Mouse (Mus musculus): ENCODE results near the gene Kcnj14. TPM values are rescaled to one million over a fixed set of nuclear protein-coding genes. Genes with fewer than 3 reads are reported as not detected.

Gene Kcnj14
- polyA plus RNA-seq, 1 experiment from 2014 or later = 2.4 TPM

GRCm38 (mm10) chr7:45859008-45859407 is 34.4 kb upstream of the Kcnj14 start:
- Histone ChIP-seq H3K4me1 (peaks cover 14% of the 10 kb centered on the region; the same call in 1 of the 2 replicates), H3K4me3 (no peak overlapping the region), H3K9me3 (no peaks in the 10 kb centered on the region), H3K27ac (no peak overlapping the region), H3K36me3 (no peaks in the 10 kb centered on the region), H3K27me3 (peaks cover 50% of the 10 kb centered on the region), H3K4me2 (replicated peaks) (no peak overlapping the region), H3K9ac (no peak overlapping the region)
- WGBS = 58% methylated on average over 4 of the region's 4 CpGs
- no peak for ATAC-seq (ENCODE audit: insufficient number of reproducible peaks, insufficient read depth, low FRiP score, low TSS enrichment)

- no peaks in the 10 kb centered on the region for H3K9me3 ChIP-seq
- H3K27me3 ChIP-seq = peaks cover 49% of the 10 kb centered on the region
- H3K9ac ChIP-seq = 0 out of 2 replicates have a peak overlapping the region, but pooled peaks have one; percentile 42
- WGBS = 1% methylated on average over 30 of the region's 30 CpGs
- no peaks in the 10 kb centered on the region for H3K36me3 ChIP-seq
- H3K4me2 ChIP-seq (replicated peaks) = peak overlapping the region; percentile 59
- H3K4me1 ChIP-seq = peaks cover 14% of the 10 kb centered on the region; the same call in 1 of the 2 replicates
- H3K27ac ChIP-seq = no peak overlapping the region
- ATAC-seq (ENCODE audit: insufficient number of reproducible peaks, insufficient read depth, low FRiP score, low TSS enrichment) = 0 out of 2 replicates have a peak, but pooled peaks have one; percentile 12
- peak overlapping the region; percentile 35 for H3K4me3 ChIP-seq
Measured at GRCm38 (mm10) chr7:45856950-45857901, 32.6 kb upstream of the Kcnj14 start.

GRCm38 (mm10) chr7:45853089-45853488 is 28.5 kb upstream of the Kcnj14 start:
- Histone ChIP-seq H3K9ac (no peak overlapping the region), H3K27ac (no peak overlapping the region), H3K9me3 (no peaks in the 10 kb centered on the region), H3K4me1 (peaks cover 13% of the 10 kb centered on the region; the same call in 1 of the 2 replicates), H3K36me3 (no peaks in the 10 kb centered on the region), H3K4me2 (replicated peaks) (no peak overlapping the region), H3K27me3 (peaks cover 31% of the 10 kb centered on the region), H3K4me3 (no peak overlapping the region)
- WGBS = 83% methylated on average over 12 of the region's 12 CpGs
- no peak for ATAC-seq (ENCODE audit: insufficient number of reproducible peaks, insufficient read depth, low FRiP score, low TSS enrichment)

GRCm38 (mm10) chr7:45850661-45851060 is 26.1 kb upstream of the Kcnj14 start:
- no peak for ATAC-seq (ENCODE audit: insufficient number of reproducible peaks, insufficient read depth, low FRiP score, low TSS enrichment)
- Histone ChIP-seq H3K9ac (no peak overlapping the region), H3K9me3 (no peaks in the 10 kb centered on the region), H3K27me3 (peaks cover 11% of the 10 kb centered on the region; the same call in 1 of the 2 replicates), H3K4me1 (no peaks in the 10 kb centered on the region), H3K36me3 (no peaks in the 10 kb centered on the region), H3K27ac (no peak overlapping the region), H3K4me3 (no peak overlapping the region), H3K4me2 (replicated peaks) (no peak overlapping the region)
- WGBS = 80% methylated on average over 3 of the region's 3 CpGs

GRCm38 (mm10) chr7:45848447-45849027 is 24.0 kb upstream of the Kcnj14 start:
- H3K36me3 ChIP-seq = no peaks in the 10 kb centered on the region
- H3K4me1 ChIP-seq = no peaks in the 10 kb centered on the region
- H3K4me2 ChIP-seq (replicated peaks) = no peak overlapping the region
- H3K9ac ChIP-seq = no peak overlapping the region
- no peak overlapping the region for H3K27ac ChIP-seq
- ATAC-seq (ENCODE audit: insufficient number of reproducible peaks, insufficient read depth, low FRiP score, low TSS enrichment) = no peak
- no peak overlapping the region for H3K4me3 ChIP-seq
- peaks cover 20% of the 10 kb centered on the region for H3K27me3 ChIP-seq
- 5% methylated on average over 6 of the region's 6 CpGs for WGBS
- no peaks in the 10 kb centered on the region for H3K9me3 ChIP-seq

- H3K4me2 ChIP-seq (replicated peaks) = no peak overlapping the region
- WGBS = 87% methylated on average over 10 of the region's 10 CpGs
Measured at GRCm38 (mm10) chr7:45842950-45843744, 18.6 kb upstream of the Kcnj14 start.

GRCm38 (mm10) chr7:45833924-45834323 is 9.3 kb upstream of the Kcnj14 start:
- Histone ChIP-seq H3K27me3 (peaks cover 52% of the 10 kb centered on the region), H3K4me3 (peak overlapping the region; percentile 38), H3K27ac (no peak overlapping the region), H3K9ac (peak overlapping the region; percentile 49), H3K36me3 (peaks cover 5% of the 10 kb centered on the region; the same call in 1 of the 2 replicates), H3K4me2 (replicated peaks) (peak overlapping the region; percentile 55), H3K4me1 (peaks cover 25% of the 10 kb centered on the region), H3K9me3 (0 out of 2 replicates have a peak, but pooled peaks cover 5% of the 10 kb centered on the region)
- 3% methylated on average over 20 of the region's 31 CpGs for WGBS
- ATAC-seq (ENCODE audit: insufficient number of reproducible peaks, insufficient read depth, low FRiP score, low TSS enrichment) = no peak

More at GRCm38 (mm10) chr7:45842950-45843744, 18.6 kb upstream of the Kcnj14 start:
- Histone ChIP-seq H3K36me3 (no peaks in the 10 kb centered on the region), H3K4me1 (no peaks in the 10 kb centered on the region), H3K27me3 (peaks cover 28% of the 10 kb centered on the region), H3K9me3 (no peaks in the 10 kb centered on the region), H3K9ac (no peak overlapping the region), H3K27ac (no peak overlapping the region), H3K4me3 (no peak overlapping the region)
- no peak for ATAC-seq (ENCODE audit: insufficient number of reproducible peaks, insufficient read depth, low FRiP score, low TSS enrichment)

GRCm38 (mm10) chr7:45833148-45833790 is 8.7 kb upstream of the Kcnj14 start:
- peak overlapping the region; percentile 38 for H3K4me3 ChIP-seq
- peak overlapping the region; percentile 49 for H3K9ac ChIP-seq
- no peak for ATAC-seq (ENCODE audit: insufficient number of reproducible peaks, insufficient read depth, low FRiP score, low TSS enrichment)
- H3K9me3 ChIP-seq = 0 out of 2 replicates have a peak, but pooled peaks cover 5% of the 10 kb centered on the region
- H3K27ac ChIP-seq = no peak overlapping the region
- H3K4me2 ChIP-seq (replicated peaks) = peak overlapping the region; percentile 55
- peaks cover 52% of the 10 kb centered on the region for H3K27me3 ChIP-seq
- WGBS = 1% methylated on average over 67 of the region's 86 CpGs
- peaks cover 11% of the 10 kb centered on the region for H3K36me3 ChIP-seq
- peaks cover 25% of the 10 kb centered on the region for H3K4me1 ChIP-seq

GRCm38 (mm10) chr7:45832428-45832827 is 7.8 kb upstream of the Kcnj14 start:
- Histone ChIP-seq H3K9ac (peak overlapping the region; percentile 10; the same call in 1 of the 2 replicates), H3K36me3 (peaks cover 19% of the 10 kb centered on the region), H3K4me3 (peak overlapping the region; percentile 38), H3K27ac (no peak overlapping the region), H3K9me3 (0 out of 2 replicates have a peak, but pooled peaks cover 5% of the 10 kb centered on the region), H3K4me1 (peaks cover 25% of the 10 kb centered on the region), H3K4me2 (replicated peaks) (peak overlapping the region; percentile 55), H3K27me3 (peaks cover 52% of the 10 kb centered on the region)
- 9% methylated on average over 30 of the region's 30 CpGs for WGBS
- no peak for ATAC-seq (ENCODE audit: insufficient number of reproducible peaks, insufficient read depth, low FRiP score, low TSS enrichment)

GRCm38 (mm10) chr7:45831128-45831525 is 6.5 kb upstream of the Kcnj14 start:
- peak overlapping the region; percentile 84 for H3K4me2 ChIP-seq (replicated peaks)
- H3K27me3 ChIP-seq = peaks cover 52% of the 10 kb centered on the region
- peak overlapping the region; percentile 87 for H3K4me3 ChIP-seq
- no peak overlapping the region for H3K27ac ChIP-seq
- no peak for ATAC-seq (ENCODE audit: insufficient number of reproducible peaks, insufficient read depth, low FRiP score, low TSS enrichment)
- H3K36me3 ChIP-seq = peaks cover 30% of the 10 kb centered on the region
- H3K9me3 ChIP-seq = no peaks in the 10 kb centered on the region
- WGBS = 16% methylated on average over 5 of the region's 5 CpGs
- H3K9ac ChIP-seq = peak overlapping the region; percentile 68; the same call in 1 of the 2 replicates
- peaks cover 25% of the 10 kb centered on the region for H3K4me1 ChIP-seq

All from embryonic facial prominence, embryonic 12.5 days (tissue).